Mouse (Mus musculus) ovary, postnatal 10 days (tissue): ENCODE data around the gene Ccnd3.
"Not testable (repeated sequence)": the region's sequence is repeated elsewhere in the genome, so short reads cannot be mapped to it uniquely, and the experiment has no call there.

Experiments
- DNase-seq: peaks from one replicate; pipeline ENCODE4 v3.0.0; 2022; ENCODE audit warnings: low spot score

Ccnd3 gene

GRCm38 (mm10) chr17:47482401-47482800 lies 22.4 kb upstream of the Ccnd3 start:
- DNase-seq: no peak

- DNase-seq: no peak
Observed at GRCm38 (mm10) chr17:47484241-47484921, 20.5 kb upstream of the Ccnd3 start.

- no peak for DNase-seq
Observed at GRCm38 (mm10) chr17:47484993-47485392, 19.9 kb upstream of the Ccnd3 start.

- no peak for DNase-seq
Observed at GRCm38 (mm10) chr17:47485791-47486190, 19.1 kb upstream of the Ccnd3 start.

GRCm38 (mm10) chr17:47490791-47491190 lies 14.1 kb upstream of the Ccnd3 start:
- DNase-seq: no peak

- no peak for DNase-seq
Observed at GRCm38 (mm10) chr17:47492731-47493130, 12.1 kb upstream of the Ccnd3 start.

GRCm38 (mm10) chr17:47493653-47494052 lies 11.2 kb upstream of the Ccnd3 start:
- DNase-seq: no peak

- DNase-seq: no peak
Observed at GRCm38 (mm10) chr17:47494132-47494531, 10.7 kb upstream of the Ccnd3 start.

GRCm38 (mm10) chr17:47501531-47501930 lies 3.3 kb upstream of the Ccnd3 start:
- no peak for DNase-seq

GRCm38 (mm10) chr17:47501946-47502706 lies 2.7 kb upstream of the Ccnd3 start, which contains the start of gene Taf8:
Gene Taf8 (minus strand): TSS chr17:47502292.
- DNase-seq: peak; percentile 93

- DNase-seq: not testable (repeated sequence)
Observed at GRCm38 (mm10) chr17:47502707-47503045, 2.2 kb upstream of the Ccnd3 start.

GRCm38 (mm10) chr17:47503689-47504088 lies 1.2 kb upstream of the Ccnd3 start:
- DNase-seq: no peak

GRCm38 (mm10) chr17:47504228-47504627 lies 623 bp upstream of the Ccnd3 start:
- no peak for DNase-seq

GRCm38 (mm10) chr17:47505566-47505965 lies 715 bp downstream of the Ccnd3 start:
- no peak for DNase-seq

GRCm38 (mm10) chr17:47506042-47506441 lies 1.2 kb downstream of the Ccnd3 start:
- DNase-seq: no peak

- no peak for DNase-seq
Observed at GRCm38 (mm10) chr17:47506697-47507096, 1.8 kb downstream of the Ccnd3 start.

- no peak for DNase-seq
Observed at GRCm38 (mm10) chr17:47507523-47507922, 2.7 kb downstream of the Ccnd3 start.

- no peak for DNase-seq
Observed at GRCm38 (mm10) chr17:47508012-47508608, 3.3 kb downstream of the Ccnd3 start.

- DNase-seq: no peak
Observed at GRCm38 (mm10) chr17:47509031-47509705, 4.3 kb downstream of the Ccnd3 start.

GRCm38 (mm10) chr17:47511111-47512020 lies 6.5 kb downstream of the Ccnd3 start:
- peak; percentile 99 for DNase-seq

- DNase-seq: no peak
Observed at GRCm38 (mm10) chr17:47512956-47513775, 8.3 kb downstream of the Ccnd3 start.
